Mouse (Mus musculus): ENCODE measurements around the gene Pisd.

The Pisd gene

GRCm38 (mm10) chr5:32711485-32711884, 74.0 kb downstream of the Pisd start:
- DNase-seq (ENCODE audit: low spot score in 2 of 2), result no peak

- no peak for DNase-seq (ENCODE audit: low spot score in 2 of 2)
These were observed 79.1 kb downstream of the Pisd start for GRCm38 (mm10) chr5:32706226-32706780.

- DNase-seq (ENCODE audit: low spot score in 2 of 2), result no peak
These were observed 88.1 kb downstream of the Pisd start for GRCm38 (mm10) chr5:32697208-32697867.

GRCm38 (mm10) chr5:32693411-32693810, 92.0 kb downstream of the Pisd start:
- no peak for DNase-seq (ENCODE audit: low spot score in 2 of 2)

Measured in right cerebral cortex, postnatal 10 days (tissue).